Mouse (Mus musculus): Measurements from ENCODE around the gene 9930111J21Rik1.
"Not testable (repeated sequence)": the region's sequence is repeated elsewhere in the genome, so short reads cannot be mapped to it uniquely, and the experiment has no call there.

Gene 9930111J21Rik1
- long read RNA-seq, experiment 1, result 0 reads
- long read RNA-seq, experiment 2, result 0 reads

DNA sequence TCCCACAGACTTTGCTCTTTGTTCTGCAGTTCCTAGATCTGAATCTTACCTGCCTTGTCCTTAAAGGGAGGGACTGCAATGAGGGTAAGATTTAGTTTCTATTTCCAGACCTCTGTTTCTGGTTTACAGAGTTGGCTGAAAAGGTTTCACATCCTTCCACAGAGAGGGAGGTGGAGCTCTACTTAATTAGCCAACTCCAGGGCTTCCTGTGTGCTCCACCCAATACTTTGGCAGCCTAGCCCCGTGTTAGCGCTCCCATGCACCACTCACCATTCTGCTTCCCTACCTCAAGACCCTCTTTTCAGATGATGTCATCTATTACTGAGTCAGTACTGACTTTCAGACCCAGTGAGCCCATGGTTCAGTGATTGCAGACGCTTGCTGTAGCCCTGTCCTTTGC lies at the start of gene 9930111J21Rik1:
Gene 9930111J21Rik1 (minus strand): TSS at position 148 of the 400 bp plus-strand sequence.
- intact Hi-C loops (cut with DNase I), result not testable (repeated sequence)

DNA sequence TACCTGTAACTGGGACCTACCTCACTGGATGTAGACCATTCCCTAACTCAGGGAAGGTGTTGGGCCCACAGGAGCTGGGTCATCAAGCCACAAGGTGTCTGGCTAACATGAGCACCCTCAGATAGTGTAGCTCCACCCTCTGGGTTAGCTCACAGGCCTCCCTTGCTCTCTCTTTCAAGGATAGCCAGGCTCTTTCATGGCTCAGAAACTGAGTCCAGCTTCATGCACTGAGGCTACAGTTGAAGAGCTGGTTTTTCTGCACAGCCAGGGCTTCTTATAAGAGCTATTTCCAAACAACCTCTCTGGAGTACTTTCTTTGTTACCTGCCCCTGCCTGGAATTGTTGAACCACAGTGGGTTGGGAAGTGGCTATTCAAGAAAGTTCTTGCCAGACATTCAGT lies 32.9 kb upstream of the 9930111J21Rik1 start:
- intact Hi-C loops (cut with DNase I), result not testable (repeated sequence)

DNA sequence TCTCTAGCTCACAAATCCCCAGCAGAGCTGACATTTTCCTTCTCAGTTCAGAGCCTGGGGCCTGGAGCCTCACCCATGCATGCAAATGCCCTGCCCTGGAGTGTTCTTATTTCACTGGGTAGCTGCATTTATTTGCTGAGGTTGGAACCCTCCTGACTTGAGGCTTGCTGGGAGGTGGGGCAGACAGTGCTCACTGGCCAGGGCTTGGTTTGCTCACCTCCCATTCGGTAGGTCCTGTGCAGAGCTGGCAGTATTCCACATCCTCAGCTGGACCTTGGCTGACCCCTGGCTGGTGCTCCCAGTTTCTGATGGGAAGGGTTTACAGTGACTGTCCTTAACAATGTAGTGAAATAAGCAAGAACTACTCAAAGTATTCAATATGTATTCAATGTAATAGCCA lies 27.6 kb upstream of the 9930111J21Rik1 start:
- intact Hi-C loops (cut with DNase I), result not testable (repeated sequence)

DNA sequence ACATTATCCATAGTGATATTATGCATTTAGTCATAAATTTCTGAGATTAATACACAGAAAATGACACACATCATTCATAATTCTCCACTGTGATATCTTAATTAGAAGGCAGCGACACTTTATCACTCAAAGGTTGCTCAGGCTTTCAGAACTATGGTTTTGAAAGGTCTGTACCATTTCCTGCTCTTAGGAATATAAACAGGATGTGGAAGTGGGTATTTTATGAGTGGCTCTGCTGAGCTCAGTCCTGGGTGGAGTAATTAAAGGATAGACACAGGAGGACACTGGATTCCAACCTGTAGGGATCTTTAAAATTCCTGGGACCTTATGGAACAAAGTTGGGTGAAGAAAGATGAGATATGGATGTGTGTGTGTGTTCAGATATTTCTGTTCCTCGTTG lies 27.1 kb upstream of the 9930111J21Rik1 start:
- intact Hi-C loops (cut with DNase I), result not testable (repeated sequence)

DNA sequence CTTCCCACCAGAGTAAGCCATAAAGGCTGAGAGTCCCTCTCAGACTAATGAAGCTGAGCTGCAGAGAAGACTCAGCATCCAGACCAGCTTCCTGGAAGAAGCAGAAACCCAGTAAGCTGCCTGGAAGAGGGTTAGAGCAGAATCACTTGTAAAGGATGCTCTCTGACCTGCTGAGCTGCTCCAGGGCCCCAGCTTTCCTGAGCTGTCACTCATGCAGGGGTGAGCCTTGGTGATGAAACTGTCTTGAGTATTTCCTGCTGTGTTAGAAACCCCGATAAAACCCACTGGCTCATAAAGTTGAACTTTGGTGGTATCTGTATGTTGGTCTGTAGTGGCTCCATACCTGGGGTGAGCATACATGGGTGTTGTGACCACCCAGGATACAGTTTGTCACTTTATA lies 21.2 kb upstream of the 9930111J21Rik1 start:
- intact Hi-C loops (cut with DNase I), result not testable (repeated sequence)

DNA sequence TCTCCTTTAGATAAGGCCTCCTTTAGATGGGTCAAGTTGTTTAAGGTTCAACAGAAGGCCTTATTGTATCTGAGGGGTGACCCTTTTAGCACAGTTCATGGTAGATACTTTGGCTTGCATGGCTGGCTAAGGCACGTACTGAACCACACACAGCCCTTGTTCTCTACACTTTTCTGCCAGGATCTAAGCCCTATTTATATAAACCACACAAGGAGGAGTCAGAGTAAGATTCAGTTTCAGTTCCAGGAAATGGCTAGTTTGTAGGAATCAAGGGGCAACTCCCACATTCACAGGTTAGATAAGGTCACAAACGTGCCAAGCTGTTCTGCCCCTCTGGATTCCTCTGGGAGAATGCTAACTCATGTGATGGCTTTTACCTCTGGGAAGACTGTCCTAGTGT lies 14.8 kb upstream of the 9930111J21Rik1 start, which contains the start of gene Tgtp1:
Gene Tgtp1 (minus strand): TSS at position 155 of the 400 bp plus-strand sequence.
- intact Hi-C loops (cut with DNase I), result not testable (repeated sequence)

DNA sequence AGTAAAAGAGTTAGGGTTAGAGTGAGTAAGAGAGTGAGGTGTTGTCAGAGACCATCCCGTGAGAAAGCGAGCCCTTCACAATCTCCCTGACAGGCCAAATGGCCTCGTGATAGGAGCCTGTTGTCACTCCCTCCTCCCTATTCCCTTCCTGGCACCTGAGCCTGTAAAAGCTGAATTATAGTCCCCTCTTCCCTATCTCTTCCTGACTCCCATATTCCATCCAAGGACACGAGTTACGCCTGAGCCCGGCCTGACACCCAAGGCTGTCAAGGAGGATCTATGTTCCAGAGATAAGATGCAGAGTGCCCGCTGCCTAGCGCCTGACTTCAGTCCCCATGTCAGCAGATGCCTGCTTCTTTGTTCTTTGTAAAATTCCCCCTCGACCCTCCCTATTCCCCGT lies 14.1 kb upstream of the 9930111J21Rik1 start:
- intact Hi-C loops (cut with DNase I), result not testable (repeated sequence)

DNA sequence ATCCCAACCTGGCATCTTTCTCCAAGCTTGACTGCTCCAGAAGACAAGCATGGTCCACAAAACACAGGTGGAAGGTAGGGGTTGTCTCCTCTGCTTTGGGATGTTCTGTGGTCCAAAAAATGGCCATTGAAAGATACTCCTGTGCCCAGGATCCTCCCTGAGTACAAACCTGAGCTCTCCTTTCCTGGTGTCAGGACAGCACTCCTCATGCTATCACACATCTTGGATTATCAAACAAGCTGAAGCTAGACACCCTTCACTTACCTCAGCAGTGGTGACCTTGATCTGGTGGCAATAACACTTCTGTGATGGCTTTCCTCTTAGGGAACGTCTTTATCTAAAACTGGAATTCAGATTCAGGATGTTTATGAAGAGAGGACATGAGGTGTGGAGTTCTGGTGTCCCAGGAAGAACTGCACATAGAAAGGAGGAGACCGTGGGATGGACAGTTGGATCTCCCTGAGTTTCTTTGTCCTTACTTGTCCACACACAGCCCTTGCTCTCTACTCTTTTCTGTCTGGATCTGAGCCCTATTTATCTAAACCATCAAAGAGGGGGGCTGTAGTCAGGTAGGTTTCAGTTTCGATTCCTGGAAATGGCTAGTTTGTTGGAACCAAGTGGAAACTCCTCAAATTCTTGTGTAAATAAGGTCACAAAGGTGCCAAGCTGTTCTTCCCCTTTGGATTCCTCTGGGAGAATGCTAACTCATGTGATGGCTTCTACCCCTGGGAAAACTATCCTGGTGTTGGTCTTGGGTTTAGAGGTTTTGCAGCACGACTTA lies 12.7 kb upstream of the 9930111J21Rik1 start, which contains the start of gene Gm12185:
Gene Gm12185 (minus strand): TSS at position 487 of the 781 bp plus-strand sequence.
- intact Hi-C loops (cut with DNase I), result not testable (repeated sequence)

DNA sequence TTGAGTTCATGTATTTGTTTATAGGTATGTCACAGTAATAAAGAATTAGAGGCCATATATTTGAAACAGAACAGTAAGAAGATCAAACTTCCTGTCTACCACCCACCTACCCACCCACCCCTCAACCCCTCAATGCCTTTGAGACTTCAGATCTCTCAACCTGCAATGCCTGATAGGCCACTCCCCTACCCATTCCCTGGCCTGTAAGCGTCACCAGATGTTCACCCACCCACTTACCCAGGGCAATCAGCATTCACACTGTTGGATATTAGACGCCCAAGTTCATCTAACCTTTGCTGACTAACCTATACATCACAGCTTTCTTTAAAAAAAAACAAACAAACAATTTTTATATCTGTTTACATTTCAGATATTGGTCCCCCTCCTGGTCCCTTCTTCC lies 10.8 kb upstream of the 9930111J21Rik1 start:
- intact Hi-C loops (cut with DNase I), result not testable (repeated sequence)

DNA sequence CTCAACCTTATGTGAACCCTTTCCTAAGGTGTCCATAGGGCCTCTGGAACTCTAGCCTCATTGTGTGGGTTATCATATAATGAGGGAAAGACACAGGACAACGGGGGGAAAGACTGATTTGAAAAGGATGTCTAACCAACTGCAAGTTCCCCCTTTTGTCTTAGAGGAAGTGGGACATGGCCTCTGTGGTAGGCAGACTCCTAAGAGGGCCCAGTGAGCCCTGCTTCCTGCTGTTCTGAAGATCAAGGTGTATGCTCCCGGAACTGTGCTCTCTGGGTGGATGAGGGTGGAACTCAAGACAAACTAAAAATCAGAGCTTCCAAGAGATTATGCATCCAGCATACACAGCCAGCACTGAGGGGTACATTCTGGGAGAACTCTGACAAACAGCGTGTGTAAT lies 9.0 kb upstream of the 9930111J21Rik1 start:
- intact Hi-C loops (cut with DNase I), result not testable (repeated sequence)

DNA sequence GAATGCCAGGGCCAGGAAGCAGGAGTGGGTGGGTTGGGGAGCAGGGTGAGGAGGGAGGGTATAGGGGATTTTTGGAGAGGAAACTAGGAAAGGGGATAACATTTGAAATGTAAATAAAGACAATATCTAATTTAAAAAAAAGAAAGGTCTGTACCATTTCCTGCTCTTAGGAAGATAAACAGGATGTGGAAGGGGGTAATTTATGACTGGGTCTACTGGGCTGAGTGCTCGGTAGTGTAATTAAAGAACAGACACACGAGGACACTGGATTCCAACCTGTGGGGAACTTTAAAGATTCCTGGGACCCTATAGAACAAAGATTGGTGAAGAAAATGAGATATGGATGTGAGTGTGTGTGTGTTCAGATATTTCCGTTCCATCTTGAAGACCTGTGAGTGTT lies 3.6 kb upstream of the 9930111J21Rik1 start:
- intact Hi-C loops (cut with DNase I), result not testable (repeated sequence)

DNA sequence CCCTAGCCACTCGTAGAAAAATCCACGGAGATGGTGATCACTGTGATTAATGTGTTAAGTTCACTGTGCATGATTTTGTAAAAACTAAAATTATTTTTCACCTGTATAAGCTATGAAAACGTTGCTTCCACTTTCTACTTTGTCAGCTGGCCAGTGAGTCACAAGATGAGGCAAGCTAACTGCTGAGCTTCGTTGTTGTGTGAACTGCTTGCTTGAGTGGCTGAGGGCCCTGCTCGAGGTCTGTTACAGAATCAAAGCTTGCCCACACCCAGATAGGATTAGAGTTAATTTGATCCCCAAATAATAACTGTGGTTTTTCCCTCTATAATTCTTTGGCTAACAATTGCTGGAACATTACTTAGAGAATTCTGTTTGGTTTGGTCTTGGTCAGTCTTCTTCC lies 854 bp upstream of the 9930111J21Rik1 start:
- intact Hi-C loops (cut with DNase I), result not testable (repeated sequence)

DNA sequence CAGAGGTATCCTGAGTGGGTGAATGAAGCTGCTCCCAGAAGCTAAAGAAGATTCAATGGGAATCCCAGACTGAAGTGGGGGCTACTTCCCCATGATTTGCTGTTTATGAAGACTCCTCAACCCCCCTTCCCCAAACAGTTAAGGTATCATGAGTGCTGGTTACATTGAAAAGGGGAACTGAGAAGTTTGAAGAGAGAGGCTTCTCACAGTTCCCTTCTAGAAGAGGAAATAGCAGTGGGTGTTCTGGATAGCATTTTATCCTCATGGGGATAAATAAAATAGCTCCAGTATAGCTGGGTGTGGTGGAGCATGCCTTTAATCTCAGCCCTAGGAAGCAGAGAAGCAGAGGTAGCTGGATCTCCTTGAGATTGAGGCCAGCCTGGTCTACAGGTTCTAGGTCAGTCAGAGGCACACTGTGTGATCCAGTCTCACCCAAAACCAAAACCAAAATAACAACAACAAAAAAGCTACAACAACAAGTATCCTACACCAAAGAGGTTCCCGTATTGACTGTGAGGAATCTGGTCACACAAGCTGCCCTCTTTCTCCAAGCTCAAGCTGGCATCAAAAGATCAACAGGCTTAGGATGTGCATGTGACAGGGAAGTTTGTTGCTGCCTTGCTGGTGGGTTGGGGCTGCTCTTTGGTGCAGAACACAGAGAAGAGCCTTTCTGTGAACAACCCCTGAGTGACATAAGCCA lies 808 bp downstream of the 9930111J21Rik1 start, which contains the start of gene Olfr56:
Gene Olfr56 (plus strand): TSS at position 650 of the 700 bp plus-strand sequence.
- intact Hi-C loops (cut with DNase I), result not testable (repeated sequence)

DNA sequence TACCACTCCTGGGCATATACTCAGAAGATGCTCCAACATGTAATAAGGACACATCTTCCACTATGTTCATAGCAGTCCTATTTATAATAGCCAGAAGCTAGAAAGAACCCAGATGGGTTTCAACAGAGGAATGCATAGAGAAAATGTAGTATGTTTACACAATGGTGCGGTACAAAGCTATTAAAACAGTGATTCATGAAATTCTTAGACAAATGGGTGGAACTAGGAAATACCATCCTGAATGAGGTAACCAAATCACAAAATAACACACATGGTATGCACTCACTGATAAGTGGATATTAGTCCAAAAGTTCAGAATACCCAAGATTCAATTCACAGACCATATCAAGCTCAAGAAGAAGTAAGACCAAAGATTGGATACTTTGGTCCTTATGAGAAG lies 4.5 kb downstream of the 9930111J21Rik1 start:
- intact Hi-C loops (cut with DNase I), result not testable (repeated sequence)

DNA sequence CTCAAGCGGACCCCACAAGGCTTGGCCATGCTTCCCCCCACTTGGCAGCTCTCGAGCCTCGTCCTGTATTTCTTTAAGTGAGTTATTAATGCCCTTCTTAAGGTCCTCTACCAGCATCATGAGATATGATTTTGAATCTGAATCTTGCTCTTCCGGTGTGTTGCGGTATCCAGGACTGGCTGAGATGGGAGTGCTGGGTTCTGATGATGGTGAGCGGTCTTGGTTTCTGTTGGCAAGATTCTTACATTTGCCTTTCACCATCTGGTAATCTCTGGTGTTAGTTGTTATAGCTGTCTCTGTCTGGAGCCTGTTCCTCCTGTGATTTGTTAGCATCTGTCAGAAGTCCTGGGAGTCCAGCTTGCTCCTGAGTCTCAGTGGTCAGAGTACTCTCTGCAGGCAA lies 33.1 kb downstream of the 9930111J21Rik1 start, which contains the start of gene Psme2b:
Gene Psme2b (minus strand): TSS at position 101 of the 400 bp plus-strand sequence.
- intact Hi-C loops (cut with DNase I), result not testable (repeated sequence)

DNA sequence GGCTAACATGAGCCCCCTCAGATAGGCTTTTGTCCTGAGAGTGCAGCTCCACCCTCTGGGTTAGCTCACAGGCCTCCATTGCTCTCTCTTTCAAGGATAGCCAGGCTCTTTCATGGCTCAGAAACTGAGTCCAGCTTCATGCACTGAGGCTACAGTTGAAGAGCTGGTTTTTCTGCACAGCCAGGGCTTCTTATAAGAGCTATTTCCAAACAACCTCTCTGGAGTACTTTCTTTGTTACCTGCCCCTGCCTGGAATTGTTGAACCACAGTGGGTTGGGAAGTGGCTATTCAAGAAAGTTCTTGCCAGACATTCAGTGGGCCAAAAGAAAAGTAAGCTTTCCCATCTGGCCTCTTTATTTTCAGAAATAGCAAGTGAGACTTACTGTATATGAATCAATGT lies 39.9 kb downstream of the 9930111J21Rik1 start:
- intact Hi-C loops (cut with DNase I), result not testable (repeated sequence)

DNA sequence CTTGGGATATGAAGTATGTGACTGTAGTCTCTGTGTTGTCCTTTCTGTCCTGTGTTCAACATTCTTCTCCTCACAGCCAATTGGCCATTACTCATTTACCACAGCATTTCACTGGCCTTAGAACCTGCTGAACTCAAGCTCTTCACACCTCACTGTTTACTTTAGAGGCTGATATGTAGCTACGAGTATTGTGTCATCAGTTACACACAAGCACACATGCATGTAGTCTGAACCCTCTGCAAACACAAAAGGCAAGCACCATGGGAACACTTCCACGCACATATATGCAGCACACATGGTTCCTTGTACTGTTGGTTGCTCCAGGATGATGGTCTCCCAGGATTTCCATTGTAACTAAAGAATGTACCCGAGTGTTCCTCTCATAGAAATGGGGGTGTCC lies 43.9 kb downstream of the 9930111J21Rik1 start:
- intact Hi-C loops (cut with DNase I), result not testable (repeated sequence)

DNA sequence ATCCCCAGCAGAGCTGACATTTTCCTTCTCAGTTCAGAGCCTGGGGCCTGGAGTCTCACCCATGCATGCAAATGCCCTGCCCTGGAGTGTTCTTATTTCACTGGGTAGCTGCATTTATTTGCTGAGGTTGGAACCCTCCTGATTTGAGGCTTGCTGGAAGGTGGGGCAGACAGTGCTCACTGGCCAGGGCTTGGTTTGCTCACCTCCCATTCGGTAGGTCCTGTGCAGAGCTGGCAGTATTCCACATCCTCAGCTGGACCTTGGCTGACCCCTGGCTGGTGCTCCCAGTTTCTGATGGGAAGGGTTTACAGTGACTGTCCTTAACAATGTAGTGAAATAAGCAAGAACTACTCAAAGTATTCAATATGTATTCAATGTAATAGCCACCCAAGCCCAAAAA lies 45.3 kb downstream of the 9930111J21Rik1 start:
- intact Hi-C loops (cut with DNase I), result not testable (repeated sequence)

DNA sequence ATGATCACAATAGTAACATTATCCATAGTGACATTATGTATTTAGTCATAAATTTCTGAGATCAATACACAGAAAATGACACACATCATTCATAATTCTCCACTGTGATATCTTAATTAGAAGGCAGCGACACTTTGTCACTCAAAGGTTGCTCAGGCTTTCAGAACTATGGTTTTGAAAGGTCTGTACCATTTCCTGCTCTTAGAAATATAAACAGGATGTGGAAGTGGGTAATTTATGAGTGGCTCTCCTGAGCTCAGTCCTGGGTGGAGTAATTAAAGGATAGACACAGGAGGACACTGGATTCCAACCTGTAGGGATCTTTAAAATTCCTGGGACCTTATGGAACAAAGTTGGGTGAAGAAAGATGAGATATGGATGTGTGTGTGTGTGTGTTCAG lies 45.8 kb downstream of the 9930111J21Rik1 start:
- intact Hi-C loops (cut with DNase I), result not testable (repeated sequence)

DNA sequence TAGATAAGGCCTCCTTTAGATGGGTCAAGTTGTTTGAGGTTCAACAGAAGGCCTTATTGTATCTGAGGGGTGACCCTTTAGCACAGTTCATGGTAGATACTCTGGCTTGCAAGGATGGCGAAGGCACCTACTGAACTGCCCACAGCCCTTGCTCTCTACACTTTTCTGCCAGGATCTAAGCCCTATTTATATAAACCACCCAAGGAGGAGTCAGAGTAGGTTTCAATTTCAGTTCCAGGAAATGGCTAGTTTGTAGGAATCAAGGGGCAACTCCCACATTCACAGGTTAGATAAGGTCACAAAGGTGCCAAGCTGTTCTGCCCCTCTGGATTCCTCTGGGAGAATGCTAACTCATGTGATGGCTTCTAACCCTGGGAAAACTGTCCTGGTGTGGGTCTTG lies 51.1 kb downstream of the 9930111J21Rik1 start:
- intact Hi-C loops (cut with DNase I), result not testable (repeated sequence)

DNA sequence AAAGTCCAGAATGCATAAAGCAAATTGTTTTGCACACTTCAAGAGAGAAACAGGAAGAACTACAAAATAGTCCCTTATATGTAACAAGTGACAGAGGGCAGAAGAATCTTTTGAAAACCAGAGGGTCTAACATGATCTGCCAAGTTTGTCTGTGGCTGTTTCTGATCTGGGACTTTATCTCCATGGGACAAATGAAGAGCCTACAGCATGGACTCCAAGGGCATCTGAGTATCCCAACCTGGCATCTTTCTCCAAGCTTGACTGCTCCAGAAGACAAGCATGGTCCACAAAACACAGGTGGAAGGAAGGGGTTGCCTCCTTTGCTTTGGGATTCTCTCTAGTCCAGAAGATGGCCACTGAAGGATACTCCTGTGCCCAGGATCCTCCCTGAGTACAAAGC lies 52.8 kb downstream of the 9930111J21Rik1 start:
- intact Hi-C loops (cut with DNase I), result not testable (repeated sequence)

DNA sequence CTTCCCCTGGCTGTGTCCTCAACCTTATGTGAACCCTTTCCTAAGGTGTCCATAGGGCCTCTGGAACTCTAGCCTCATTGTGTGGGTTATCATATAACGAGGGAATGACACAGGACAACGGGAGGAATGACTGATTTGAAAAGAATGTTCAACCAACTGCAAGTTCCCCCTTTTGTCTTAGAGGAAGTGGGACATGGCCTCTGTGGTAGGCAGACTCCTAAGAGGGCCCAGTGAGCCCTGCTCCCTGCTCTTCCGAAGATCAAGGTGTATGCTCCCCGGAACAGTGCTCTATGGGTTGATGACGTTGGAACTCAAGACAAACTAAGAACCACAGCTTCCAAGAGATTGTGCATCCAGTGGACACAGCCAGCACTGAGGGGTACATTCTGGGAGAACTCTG lies 55.4 kb downstream of the 9930111J21Rik1 start:
- intact Hi-C loops (cut with DNase I), result not testable (repeated sequence)

All from adrenal gland (tissue).